Mouse (Mus musculus): Measurements from ENCODE around the gene Rmnd1. TPM values are rescaled to one million over a fixed set of nuclear protein-coding genes. Genes with fewer than 3 reads are reported as not detected.

Gene Rmnd1
- total RNA-seq, 1 experiment from 2014 or later, result 71.6 TPM

DNA sequence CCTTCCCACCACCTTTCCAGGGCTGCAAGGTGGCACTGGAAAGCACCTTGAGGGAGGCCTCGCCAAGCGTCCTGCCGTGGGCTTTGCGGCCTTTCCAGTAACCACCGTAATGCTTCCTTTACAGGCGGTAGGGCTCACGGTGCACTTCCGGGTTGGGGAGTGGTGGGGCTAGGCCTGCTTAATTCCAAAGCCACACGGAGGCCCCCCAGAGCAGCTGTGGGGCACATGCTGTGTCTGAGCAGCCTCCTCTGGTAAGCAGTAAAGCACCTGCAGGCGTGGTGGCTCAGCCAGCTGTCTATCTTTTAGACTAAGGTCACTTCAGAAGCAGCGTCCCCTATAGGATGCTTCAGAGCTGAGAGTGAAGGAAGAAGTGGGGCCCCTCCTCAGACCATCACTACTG, 62.1 kb downstream of the Rmnd1 start:
- no peak for ATAC-seq (ENCODE audit: extremely low read depth, insufficient number of reproducible peaks, low FRiP score, poor library complexity, severe bottlenecking)

DNA sequence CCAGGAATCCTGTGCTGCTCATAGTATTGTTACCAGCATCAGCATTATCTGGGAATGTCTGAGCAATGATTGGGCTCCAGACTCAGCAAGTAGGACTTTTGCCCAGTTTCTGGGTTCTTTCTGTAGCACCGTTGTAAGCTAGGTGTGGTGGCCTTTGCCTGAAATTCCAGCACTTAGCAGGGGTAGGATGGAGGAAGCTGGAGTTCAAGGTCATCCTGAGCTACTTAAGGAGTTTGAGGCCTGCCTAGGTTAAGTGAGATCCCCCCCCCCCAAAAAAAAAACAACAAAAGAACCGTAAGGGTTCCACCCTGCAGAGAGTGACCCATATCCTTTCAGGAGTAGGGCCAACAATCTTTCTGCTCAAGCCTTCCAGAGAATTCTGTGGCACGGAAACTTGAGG, 67.6 kb downstream of the Rmnd1 start:
- ATAC-seq (ENCODE audit: extremely low read depth, insufficient number of reproducible peaks, low FRiP score, poor library complexity, severe bottlenecking), result no peak

DNA sequence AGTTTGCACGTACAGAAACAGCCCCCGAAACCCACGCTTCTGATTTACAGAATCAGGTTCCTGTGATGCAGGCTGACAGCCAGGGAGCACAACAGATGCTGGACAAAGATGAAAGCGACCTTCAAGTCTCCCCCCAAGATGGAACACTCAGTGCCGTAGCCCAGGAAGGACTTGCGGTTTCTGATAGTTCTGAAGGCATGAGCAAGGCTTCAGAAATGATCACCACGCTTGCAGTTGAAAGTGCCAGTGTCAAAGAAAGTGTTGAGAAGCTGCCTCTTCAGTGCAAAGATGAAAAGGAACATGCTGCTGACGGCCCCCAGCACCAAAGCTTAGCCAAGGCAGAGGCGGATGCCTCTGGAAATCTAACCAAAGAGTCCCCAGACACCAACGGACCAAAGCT, 74.8 kb downstream of the Rmnd1 start:
- ATAC-seq (ENCODE audit: extremely low read depth, insufficient number of reproducible peaks, low FRiP score, poor library complexity, severe bottlenecking), result no peak

DNA sequence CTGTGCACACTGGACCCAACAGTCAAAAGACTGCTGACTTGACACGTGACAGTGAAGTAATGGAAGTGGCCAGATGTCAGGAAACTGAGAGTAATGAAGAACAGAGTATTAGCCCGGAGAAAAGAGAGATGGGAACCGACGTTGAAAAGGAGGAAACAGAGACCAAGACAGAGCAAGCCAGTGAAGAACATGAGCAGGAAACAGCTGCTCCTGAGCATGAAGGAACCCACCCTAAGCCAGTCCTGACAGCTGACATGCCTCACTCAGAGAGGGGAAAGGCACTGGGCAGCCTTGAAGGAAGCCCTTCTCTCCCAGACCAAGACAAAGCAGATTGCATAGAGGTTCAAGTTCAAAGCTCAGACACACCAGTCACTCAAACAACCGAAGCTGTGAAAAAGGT, 75.5 kb downstream of the Rmnd1 start:
- no peak for ATAC-seq (ENCODE audit: extremely low read depth, insufficient number of reproducible peaks, low FRiP score, poor library complexity, severe bottlenecking)

DNA sequence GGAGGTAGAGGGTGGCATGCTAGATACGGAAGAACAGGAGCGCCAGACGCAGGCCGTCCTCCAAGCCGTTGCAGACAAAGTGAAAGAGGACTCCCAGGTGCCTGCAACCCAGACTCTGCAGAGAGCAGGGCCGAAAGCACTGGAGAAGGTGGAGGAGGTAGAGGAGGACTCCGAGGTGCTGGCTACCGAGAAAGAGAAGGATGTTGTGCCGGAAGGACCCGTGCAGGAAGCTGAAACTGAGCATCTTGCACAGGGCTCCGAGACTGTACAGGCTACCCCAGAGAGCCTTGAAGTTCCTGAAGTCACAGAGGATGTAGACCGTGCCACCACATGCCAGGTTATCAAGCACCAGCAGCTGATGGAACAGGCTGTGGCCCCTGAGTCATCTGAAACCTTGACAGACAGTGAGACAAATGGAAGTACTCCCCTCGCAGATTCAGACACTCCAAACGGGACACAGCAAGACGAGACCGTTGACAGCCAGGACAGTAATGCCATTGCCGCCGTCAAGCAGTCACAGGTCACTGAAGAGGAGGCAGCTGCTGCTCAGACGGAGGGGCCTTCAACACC, 76.2 kb downstream of the Rmnd1 start:
- ATAC-seq (ENCODE audit: extremely low read depth, insufficient number of reproducible peaks, low FRiP score, poor library complexity, severe bottlenecking), result peak; percentile 35

DNA sequence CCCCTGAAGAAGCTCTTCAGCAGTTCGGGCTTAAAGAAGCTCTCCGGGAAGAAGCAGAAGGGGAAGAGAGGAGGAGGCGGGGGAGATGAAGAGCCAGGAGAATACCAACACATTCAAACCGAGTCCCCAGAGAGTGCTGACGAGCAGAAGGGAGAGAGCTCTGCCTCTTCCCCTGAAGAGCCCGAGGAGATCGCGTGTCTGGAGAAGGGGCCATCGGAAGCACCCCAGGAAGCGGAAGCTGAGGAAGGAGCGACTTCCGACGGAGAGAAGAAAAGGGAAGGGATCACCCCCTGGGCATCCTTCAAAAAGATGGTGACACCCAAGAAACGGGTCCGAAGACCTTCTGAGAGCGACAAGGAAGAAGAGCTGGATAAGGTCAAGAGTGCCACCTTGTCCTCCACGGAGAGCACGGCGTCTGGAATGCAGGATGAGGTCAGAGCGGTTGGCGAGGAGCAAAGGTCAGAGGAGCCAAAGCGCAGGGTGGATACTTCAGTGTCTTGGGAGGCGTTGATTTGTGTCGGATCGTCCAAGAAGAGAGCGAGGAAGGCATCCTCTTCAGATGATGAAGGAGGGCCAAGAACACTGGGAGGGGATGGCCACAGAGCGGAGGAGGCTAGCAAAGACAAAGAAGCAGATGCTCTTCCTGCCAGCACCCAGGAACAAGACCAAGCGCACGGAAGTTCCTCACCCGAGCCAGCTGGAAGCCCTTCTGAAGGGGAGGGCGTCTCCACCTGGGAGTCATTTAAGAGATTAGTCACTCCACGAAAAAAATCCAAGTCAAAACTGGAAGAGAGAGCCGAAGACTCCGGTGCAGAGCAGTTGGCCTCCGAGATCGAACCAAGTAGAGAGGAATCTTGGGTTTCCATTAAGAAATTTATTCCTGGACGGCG, 77.6 kb downstream of the Rmnd1 start:
- no peak for ATAC-seq (ENCODE audit: extremely low read depth, insufficient number of reproducible peaks, low FRiP score, poor library complexity, severe bottlenecking)

Other genes starting within 250 kb of the Rmnd1 start
- 22.1 and 24.2 TPM in 2 replicates for gene Akap12, start 166.0 kb downstream of the Rmnd1 start, total RNA-seq (2017)
- gene Zbtb2, start 44.3 kb downstream of the Rmnd1 start, total RNA-seq (2017), result 26.5 and 27.2 TPM in 2 replicates
- gene Armt1, start 79 bp upstream of the Rmnd1 start, total RNA-seq (2017), result 24.9 and 40.4 TPM in 2 replicates
- 0.49 and 0.81 TPM in 2 replicates for gene Ccdc170, start 50.1 kb upstream of the Rmnd1 start, total RNA-seq (2017)
- 2.2 and 3.2 TPM in 2 replicates for gene Esr1, start 179.2 kb upstream of the Rmnd1 start, total RNA-seq (2017)

Data from neutrophil, adult 5-6 weeks (primary cell).